Mouse (Mus musculus) adrenal gland, adult 2 months (tissue): Measurements from ENCODE around the gene Cul1. TPM values are rescaled to one million over a fixed set of nuclear protein-coding genes. Genes with fewer than 3 reads are reported as not detected.

Source experiments
- DNase-seq: peaks from one replicate; pipeline ENCODE4 v3.0.0; 2021
- polyA plus RNA-seq: library from polyadenylated mRNA; depleted of rRNA; stranded (reverse); fragments of >200 nt; gene quantifications from 2 replicates; pipeline ENCODE4 v1.2.3, GENCODE M21; 2012; rRNA removed
- total RNA-seq, 2 experiments: library from RNA; stranded (reverse); gene quantifications; 2 replicates each; pipeline ENCODE4 v1.2.3; 2021

Cul1 gene
- total and polyA plus RNA-seq, 3 experiments = 9.2 to 107 (median 89.9) TPM

- peak; percentile 24 for DNase-seq
Measured at GRCm38 (mm10) chr6:47472444-47472843, 19.2 kb downstream of the Cul1 start.

GRCm38 (mm10) chr6:47482027-47482426, 28.8 kb downstream of the Cul1 start:
- DNase-seq = no peak

- DNase-seq = no peak
Measured at GRCm38 (mm10) chr6:47494562-47494961, 41.4 kb downstream of the Cul1 start.

GRCm38 (mm10) chr6:47520030-47520429, 66.8 kb downstream of the Cul1 start:
- DNase-seq = no peak

DNA sequence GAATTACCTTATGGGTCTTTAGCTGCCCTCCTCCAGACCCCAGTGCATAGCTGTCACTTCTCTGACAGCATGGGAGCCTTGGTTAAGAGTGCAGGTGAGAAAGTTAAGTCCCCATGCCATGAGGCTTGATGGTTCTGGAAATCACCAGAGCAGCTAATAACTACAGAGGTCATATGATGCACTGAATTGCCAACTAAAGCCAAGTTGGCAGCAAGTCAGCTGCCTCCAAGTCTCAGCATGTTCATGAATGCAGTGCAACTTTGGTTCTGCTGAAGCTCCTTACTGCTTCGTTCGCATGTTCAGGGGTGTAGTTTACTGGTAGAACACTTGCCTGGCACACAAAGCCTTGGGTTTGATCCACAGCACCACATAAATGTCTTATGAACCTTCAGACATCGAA, 69.2 kb downstream of the Cul1 start:
- no peak for DNase-seq

GRCm38 (mm10) chr6:47525041-47525440, 71.8 kb downstream of the Cul1 start:
- no peak for DNase-seq

DNA sequence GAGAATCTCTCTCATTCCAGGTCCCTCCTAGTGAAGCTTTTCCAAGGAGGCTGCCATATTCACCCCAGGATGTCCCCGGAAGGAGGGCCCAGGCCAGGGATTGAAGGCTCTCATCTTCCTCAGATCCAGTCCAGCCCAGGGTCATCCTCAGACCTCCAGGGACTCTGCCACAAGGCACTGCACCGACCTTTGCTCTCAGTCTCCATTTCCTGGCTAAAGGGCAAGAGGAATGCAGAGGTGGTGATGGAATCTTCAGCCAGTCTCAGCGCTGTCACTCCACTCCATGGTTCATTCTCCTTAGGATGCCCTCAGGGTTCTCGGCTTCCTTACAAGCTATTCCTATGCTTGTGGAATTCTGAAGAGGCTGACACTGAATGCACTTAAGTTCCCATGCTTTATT, 73.2 kb downstream of the Cul1 start:
- DNase-seq = no peak

GRCm38 (mm10) chr6:47527129-47527528, 73.9 kb downstream of the Cul1 start:
- no peak for DNase-seq

DNA sequence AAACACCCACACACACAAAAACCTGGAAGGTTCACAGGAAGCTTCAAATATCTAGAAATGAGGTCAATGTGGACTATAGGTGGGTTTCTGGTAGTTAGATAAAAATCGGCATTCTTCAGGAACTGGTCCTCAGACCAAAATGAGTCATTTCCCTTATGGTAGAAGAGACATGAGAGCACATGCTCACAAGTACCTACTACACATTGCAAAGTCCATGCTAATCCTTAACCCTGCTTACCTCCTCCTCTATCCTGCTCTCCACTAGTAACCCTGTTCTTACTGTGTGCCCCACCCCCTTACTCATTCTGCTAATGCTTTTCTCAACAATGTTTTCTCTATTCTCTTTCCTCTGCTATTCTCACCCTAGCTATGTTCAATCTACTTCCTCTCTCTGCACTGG, 74.5 kb downstream of the Cul1 start:
- DNase-seq = no peak

- DNase-seq = no peak
Measured at GRCm38 (mm10) chr6:47532547-47532946, 79.3 kb downstream of the Cul1 start.

DNA sequence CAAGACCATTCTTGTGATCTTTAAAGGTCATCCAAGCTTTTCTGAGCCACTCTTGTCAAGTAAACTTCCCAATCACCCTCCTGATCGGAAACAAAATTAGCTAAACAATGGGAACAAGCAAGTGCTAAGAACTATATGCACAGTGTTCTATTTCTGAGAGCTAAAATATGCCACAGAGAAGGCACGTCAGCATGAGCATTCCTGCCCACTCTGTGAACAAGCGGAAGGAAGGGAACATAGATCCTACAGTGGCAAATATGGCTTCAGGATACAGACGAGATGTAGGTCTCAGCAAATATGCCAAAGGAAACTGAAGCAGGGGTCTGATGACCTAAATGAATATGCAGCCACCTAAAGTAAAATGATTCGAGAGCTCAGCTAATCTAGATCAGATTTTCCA, 82.1 kb downstream of the Cul1 start:
- no peak for DNase-seq

DNA sequence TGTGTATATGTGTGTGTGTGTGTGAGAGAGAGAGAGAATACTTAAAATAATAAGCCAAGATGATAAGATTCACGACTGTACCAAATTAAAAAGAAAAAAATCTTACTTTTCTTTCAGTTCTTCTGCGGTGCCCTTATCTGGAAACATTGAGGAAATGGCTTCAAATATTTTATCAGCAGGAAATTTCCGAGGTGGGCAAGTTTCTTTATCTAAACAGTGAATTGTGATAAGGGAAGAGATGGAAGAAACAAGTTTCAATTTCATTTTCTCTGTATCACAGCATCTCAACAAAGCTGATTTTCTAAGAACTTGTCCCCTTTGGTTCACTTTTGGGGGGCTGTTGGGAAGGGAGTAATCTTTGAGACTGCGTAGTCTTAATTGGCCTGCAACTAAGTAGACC, 99.1 kb downstream of the Cul1 start:
- DNase-seq = no peak

DNA sequence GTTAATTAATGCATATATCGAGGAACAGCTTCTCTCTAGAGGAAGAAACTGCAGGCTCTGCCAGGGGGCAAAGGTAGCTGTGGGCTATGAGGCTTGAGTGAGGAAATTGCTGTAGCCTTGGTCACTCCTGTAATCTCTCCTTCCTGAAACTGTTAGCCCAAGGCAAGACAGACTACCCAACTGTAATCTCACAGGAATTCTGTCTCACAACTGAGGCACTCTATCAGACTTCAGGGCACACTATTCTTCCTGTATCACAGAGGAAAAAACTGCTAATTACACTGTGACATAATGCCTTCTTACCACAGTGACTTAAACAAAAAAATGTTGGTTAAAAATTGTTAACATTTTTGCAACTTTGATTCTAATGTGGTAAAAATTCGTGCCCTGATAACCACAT, 106.1 kb downstream of the Cul1 start:
- DNase-seq = no peak

DNA sequence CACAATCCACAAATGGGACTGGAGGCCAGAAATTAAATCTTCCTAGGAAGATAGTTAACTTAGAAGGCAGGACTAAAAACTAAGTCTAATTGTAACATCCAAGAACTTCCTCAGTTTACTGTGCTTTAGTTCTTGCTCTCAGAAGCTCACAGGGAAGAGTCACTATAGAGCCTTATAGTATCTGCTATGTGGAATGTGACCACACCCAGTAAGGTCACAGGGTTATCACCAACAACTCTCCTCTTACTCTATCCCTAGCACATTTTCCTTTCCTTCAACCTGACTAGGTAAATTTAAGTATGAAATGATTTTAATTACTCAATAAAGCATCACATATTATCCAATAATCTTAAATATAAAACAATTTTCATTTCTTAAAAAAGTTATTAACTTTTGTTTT, 107.2 kb downstream of the Cul1 start:
- no peak for DNase-seq

GRCm38 (mm10) chr6:47560846-47561245, 107.6 kb downstream of the Cul1 start:
- no peak for DNase-seq

- DNase-seq = no peak
Measured at GRCm38 (mm10) chr6:47561426-47561825, 108.2 kb downstream of the Cul1 start.

DNA sequence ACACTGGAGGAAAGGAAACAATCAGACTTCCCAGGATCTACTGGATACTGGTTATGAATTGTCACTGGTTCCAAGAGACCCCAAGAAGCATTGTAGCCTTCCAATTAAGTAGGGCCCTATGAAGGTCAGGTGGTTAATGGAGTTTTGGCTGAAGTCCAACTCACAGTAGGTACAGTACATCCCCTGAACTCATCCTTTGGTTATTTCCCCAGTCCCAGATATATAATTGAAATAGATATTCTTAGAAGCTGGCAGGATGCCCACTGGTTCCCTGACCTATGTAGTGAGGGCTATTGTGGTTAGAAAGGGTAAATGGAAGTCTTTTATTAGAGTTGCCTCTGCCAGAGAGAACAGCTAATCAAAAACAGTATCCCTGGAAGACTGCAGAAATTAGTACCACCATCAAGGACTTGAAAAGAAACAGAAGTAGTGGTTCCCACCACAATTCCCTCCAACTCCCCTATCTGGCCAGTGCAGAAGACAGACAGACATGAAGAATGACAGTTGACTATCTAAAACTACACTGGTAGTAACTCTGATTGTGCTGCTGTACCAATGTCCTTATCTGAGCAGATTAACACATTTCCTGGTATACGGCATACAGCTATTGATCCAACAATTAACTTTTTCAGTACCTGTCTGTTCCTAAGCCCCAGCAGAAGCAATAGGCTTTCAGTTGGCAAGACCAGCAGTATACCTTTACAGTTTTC, 112.3 kb downstream of the Cul1 start:
- no peak for DNase-seq

DNA sequence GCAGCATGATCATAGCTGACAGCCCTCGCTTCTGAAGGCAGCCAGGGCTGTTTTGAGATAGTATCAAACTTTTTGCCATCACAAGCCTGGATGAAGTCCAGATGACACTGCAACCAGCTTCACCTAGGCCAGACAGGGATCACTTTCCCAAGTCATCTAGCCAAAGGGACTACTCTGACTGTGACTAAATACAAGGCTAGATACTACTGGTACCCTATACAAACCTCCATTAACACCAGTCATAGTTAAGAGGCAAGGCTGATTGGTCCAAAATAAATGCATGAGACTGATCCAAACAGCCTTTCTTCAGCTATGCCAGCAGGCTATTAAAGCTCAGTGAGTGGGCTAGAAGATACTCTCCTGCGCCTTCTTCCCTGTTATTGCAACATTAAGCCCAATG, 119.7 kb downstream of the Cul1 start:
- DNase-seq = no peak

Other genes with a start within 250 kb of the Cul1 start
- 10 to 100 TPM; 11.4 to 18.3 TPM for gene Ezh2, start 141.9 kb downstream of the Cul1 start, total RNA-seq
- gene Ezh2, start 141.9 kb downstream of the Cul1 start, polyA plus RNA-seq = 0.95 and 1.6 TPM in 2 replicates